Mouse (Mus musculus) liver, postnatal 0 days (tissue): ENCODE data around the gene Btbd35f29. TPM values are rescaled to one million over a fixed set of nuclear protein-coding genes. Genes with fewer than 3 reads are reported as not detected.

Experiments
- polyA plus RNA-seq: library from polyadenylated mRNA; unstranded; fragments of >200 nt; fragmentation: Nextera tagmentation; extraction: Ambion mirVana; gene quantifications from 2 replicates; pipeline ENCODE4 v1.2.1, GENCODE M21; 2015

Gene Btbd35f29
- polyA plus RNA-seq, 1 experiment from 2014 or later = not detected

Other genes with a start within 250 kb of the Btbd35f29 start
- gene Spin2f, start 136.2 kb downstream of the Btbd35f29 start, polyA plus RNA-seq = not detected in 2 replicates
- gene Btbd35f26, start 218.8 kb downstream of the Btbd35f29 start, polyA plus RNA-seq = not detected in 2 replicates